Mouse (Mus musculus): Measurements from ENCODE around the gene Fzr1. TPM values are rescaled to one million over a fixed set of nuclear protein-coding genes. Genes with fewer than 3 reads are reported as not detected.
A peak's percentile ranks its signal among the peaks of the same experiment; 100 is the strongest.

Gene Fzr1
- total RNA-seq, 2 experiments from 2014 or later = 27.7 to 32.3 TPM

- DNase-seq (ENCODE audit: low spot score) = no peak
- intact Hi-C loops (cut with DNase I) = no loop called here
Measured at GRCm38 (mm10) chr10:81363436-81364346, 14.6 kb downstream of the Fzr1 start.

GRCm38 (mm10) chr10:81362336-81362949, 15.9 kb downstream of the Fzr1 start:
- DNase-seq (ENCODE audit: low spot score) = no peak
- intact Hi-C loops (cut with DNase I) = no loop called here

DNA sequence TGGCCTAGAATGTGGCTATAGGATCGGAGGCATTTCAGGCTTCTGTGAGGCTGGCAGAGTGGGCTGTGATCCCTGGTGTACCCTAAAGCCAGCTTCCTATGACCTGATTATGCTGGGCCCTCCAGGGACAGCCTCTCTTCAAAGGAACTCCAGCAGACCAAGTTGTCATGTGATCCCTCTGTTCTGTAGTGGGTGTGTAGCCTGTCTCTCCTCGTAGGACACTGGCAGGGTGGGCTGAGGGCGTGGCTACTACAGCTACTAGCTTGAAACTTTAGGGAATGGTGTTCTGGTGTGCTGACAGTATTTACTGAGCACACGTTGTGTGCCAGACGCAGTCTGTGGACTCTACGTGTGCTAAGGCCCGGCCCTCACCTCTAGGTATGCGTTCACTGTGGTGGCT, 17.6 kb downstream of the Fzr1 start:
- intact Hi-C loops (cut with DNase I) = no loop called here

DNA sequence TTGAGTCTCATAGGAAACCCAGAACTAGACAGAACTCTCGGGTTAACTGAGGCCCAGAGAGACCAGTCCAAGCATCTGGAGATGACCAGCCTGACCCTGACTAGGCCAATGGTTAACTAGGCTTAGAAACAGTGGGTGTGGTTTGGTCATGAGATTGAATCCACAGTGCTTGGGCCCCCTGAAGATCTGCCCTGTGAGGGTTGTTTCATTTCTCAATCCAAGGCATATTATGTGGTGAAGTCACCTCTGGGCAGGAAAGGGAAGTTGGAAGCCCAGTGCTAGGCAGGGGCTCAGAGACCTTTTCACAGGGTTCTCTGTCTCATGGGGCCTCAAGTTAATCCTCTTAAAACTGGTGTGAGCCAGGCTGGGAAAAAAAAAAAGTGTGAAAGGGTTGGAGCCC, 19.5 kb downstream of the Fzr1 start:
- no peak for DNase-seq (ENCODE audit: low spot score)
- intact Hi-C loops (cut with DNase I) = no loop called here

More for the DNA sequence above, 17.6 kb downstream of the Fzr1 start:
- DNase-seq (ENCODE audit: low spot score) = no peak

- intact Hi-C loops (cut with DNase I) = no loop called here
- DNase-seq (ENCODE audit: low spot score) = no peak
Measured at GRCm38 (mm10) chr10:81358209-81358608, 20.1 kb downstream of the Fzr1 start.

DNA sequence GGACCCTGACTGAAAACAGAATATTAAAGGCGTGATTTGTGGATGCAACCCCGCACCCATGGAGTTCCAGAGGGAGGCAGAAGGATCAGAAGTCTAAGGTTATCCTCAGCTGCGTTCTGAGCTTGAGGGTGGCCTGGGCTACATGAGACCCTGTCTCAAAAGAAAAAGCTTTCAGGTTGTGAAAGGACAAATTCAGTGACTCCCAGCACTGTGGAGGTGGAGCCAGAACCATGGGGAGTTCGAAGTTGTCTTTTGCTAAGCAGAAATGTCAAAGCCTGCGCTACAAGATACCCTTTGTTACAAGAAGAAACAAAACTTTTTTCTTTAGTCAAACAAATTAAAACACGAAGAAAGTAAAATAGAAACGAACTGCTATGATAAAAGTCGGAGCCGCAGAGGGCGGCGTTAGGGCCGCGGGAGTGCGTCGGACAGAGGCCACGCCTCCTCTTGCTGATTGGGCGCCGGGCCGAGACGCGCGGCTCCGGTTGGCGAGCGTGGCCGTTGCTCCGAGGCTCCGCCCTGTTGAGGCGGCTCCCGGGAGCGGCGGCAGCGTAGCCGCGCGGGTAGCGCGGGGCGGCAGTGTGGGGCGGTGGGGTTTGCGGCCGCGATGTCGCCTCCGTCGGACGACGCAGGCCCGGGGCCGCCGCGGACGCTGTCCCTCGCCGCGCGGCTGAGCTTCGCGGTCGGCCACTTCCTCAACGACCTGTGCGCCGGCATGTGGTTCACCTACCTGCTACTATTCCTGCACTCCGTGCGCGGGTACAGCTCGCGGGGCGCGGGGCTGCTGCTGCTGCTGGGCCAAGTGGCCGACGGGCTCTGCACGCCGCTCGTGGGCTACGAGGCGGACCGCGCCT, 21.1 kb downstream of the Fzr1 start, which contains the start of gene Mfsd12:
Gene Mfsd12, plus strand, starts transcription at position 501 of the 854 bp plus-strand sequence.
- peak; percentile 87 for DNase-seq (ENCODE audit: low spot score)
- intact Hi-C loops (cut with DNase I) = no loop called here

DNA sequence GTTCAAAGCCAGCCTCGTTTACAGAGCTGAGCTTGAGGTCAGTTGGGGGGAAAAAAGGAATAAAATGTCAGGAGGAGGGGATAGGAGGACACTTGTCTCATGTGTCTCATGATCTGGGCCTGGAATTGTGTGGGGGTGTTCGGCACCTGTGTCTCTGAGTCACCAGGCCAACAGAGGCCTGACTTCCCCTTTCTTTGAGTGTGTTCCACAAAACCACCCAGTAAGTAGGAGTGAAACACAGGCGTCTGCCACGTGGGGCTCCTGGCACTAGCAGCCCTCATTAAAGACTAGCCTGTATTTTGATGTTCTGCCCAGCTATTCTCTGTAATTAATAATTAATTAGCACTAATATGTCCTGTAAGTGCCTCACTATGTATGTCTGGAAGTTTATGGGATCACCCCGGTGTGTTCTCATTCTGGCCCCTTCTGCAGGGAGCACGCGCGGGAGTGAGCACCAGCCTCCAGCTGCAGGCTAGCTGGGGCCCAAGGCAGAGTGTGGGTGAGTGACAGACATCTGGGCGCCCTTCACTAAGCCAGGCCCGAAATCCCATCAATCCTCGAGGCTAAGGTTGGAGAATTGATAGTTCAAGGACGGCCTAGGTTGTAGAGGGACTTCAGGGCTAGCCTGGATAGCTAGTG, 21.8 kb downstream of the Fzr1 start:
- intact Hi-C loops (cut with DNase I) = no loop called here
- DNase-seq (ENCODE audit: low spot score) = no peak

DNA sequence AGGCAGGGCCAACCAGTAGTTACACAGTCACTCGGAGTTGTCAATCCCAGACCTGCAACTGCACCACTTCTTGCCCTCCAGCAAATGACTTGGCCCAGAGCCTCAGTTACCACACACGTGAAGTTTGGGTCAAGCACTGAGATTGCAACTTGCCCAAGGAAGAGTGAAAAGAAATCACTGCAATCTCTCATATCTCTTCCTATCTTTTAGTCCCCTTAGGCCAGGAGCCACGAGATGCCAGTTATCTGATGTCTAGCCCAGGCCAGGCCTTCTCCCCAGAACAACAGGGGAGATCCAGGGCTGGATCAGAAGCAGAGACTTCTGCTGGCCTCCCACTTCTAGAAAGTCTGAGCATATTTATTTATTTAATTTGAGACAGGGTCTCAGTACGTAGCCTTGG, 22.8 kb downstream of the Fzr1 start:
- intact Hi-C loops (cut with DNase I) = no loop called here

DNA sequence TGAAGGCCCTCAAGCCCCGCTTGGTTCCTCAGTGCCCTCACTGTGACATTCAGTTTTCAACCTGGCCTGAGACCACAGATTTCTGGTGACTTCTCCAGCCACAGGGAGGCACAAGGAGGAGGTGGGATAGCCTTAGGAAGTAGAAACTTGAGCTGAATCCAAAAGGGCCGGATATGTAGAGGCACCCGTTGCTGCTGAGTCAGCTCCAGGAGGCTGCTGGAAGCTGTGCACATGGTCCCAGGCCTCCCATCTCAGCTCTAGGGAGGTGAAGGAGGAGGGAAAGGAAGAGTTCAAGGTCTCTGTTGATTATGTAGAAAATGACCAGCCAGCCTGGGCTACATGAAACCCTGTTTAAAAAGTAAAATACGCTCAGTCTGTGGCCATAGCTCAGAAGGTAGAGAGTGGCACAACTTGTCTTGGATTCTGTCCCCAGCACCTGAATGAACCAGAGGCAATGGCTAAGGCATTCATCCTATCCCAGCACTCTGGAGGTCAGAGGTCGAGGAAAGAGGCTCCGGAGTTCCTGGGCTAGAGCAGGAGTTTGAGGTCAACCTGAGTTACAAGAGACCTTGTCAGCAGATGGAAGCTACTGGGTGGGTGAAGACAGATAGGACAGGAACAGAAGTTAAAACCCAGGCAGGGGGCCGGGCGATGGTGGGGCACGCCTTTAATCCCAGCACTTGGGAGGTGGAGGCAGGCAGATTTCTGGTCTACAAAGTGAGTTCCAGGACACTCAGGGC, 23.4 kb downstream of the Fzr1 start:
- DNase-seq (ENCODE audit: low spot score) = no peak
- intact Hi-C loops (cut with DNase I) = no loop called here

More for the DNA sequence above, 22.8 kb downstream of the Fzr1 start:
- DNase-seq (ENCODE audit: low spot score) = no peak

DNA sequence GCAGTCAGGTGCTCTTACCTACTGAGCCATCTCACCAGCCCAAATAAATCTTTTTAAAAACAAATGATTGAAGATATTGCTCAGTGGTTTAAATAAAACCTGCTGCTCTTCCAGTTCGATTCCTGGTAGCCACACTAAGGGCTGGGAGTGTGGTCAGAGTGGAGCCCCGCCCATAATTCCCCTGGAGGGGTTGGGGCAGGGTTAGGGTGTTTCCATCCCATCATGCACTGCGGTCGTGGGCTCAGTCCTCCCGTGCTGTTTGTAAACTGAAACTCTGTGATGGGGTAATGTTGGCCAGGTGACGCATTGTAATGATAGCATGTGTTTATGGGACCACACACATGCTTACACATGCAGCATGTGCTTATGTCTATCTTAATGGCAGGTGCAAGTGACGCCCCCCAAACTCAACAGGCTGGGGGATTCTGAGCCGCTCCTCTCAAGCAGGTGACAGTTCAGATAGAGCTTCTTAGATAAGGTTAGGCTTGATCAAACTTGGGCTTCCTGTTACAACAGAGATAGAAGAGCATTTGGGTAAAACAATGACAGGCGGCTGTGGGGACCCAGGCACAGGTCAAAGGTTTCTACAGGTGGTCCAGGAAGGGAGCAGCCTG, 26.5 kb downstream of the Fzr1 start:
- intact Hi-C loops (cut with DNase I) = no loop called here
- DNase-seq (ENCODE audit: low spot score) = no peak

GRCm38 (mm10) chr10:81350351-81351063, 27.8 kb downstream of the Fzr1 start, which contains the start of gene Hmg20b:
Gene Hmg20b, minus strand, starts transcription at chr10:81350480.
- intact Hi-C loops (cut with DNase I) = no loop called here
- peak; percentile 99 for DNase-seq (ENCODE audit: low spot score)

GRCm38 (mm10) chr10:81349961-81350350, 28.4 kb downstream of the Fzr1 start:
- intact Hi-C loops (cut with DNase I) = no loop called here
- DNase-seq (ENCODE audit: low spot score) = no peak

- intact Hi-C loops (cut with DNase I) = no loop called here
- no peak for DNase-seq (ENCODE audit: low spot score)
Measured at GRCm38 (mm10) chr10:81349146-81349545, 29.2 kb downstream of the Fzr1 start.

DNA sequence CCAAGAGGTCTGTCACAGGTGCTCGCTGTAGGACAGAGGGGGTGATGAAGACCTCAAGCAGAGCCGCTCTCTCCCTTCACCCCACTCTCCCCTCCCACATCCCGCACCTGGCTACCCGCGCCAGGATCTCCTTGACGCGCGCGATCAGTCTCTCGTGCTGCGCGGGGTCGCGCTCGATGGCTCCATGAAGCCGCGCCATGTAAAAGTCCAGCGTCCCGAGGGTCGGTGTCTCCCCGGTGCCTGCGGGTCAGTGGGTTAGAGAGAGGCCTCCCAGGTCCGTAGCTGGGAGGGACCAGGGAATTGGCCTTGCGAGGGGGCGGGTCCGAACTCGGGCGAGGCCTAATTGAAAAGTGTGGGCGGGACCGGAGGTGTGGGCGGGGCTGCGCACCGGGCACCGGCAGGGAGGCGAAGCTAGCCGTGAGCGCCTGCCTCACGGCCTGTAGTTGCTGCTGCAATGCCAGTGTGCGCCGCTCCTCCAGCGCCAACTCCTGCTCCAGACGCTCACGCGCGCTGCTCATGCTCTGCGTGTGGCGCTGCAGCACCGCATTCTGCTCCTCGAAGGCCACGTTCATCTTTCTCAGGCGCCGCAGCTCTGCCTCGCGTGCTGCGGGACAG, 31.8 kb downstream of the Fzr1 start:
- intact Hi-C loops (cut with DNase I) = no loop called here
- no peak for DNase-seq (ENCODE audit: low spot score)

GRCm38 (mm10) chr10:81345162-81345534, 33.2 kb downstream of the Fzr1 start:
- DNase-seq (ENCODE audit: low spot score) = no peak
- intact Hi-C loops (cut with DNase I) = no loop called here

DNA sequence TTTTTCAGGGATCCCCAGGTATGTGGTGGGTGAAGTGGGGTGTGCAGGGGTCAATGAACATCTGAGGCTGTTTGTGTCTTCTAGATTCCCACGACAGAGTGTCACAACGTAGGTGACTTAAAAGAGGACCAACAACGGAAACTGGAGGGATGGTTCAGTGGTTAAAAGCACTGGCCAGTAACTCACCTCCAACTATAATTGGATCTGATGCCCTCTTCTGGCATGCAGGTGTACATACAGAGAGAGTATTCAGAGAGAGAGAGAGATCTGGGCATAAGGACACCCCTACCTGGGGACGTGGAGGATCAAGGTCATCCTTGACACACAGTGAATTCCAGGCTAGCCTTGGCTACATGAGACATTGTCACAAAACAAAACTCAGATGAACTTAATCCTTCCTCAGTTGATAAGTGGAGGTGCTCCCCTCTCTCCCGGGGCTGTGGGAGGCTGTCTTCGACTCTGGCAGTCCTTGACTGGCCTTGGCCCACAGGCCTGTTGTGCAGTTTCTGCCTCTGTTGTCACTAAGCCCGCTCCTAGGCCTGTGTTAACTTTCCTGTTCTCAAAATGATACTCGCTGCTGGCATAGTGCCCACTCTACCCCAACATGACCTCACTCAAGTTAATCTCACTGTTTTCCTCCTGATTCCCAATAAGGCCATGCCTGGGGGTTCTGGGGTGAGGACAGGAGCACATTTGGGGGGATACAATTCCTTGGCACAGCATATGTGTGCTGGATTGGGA, 33.7 kb downstream of the Fzr1 start:
- intact Hi-C loops (cut with DNase I) = no loop called here
- DNase-seq (ENCODE audit: low spot score) = no peak
